Mouse (Mus musculus) neural tube, embryonic 10.5 days (tissue): Measurements from ENCODE around the gene Ppp2r5a.
"Not testable (repeated sequence)": the region's sequence is repeated elsewhere in the genome, so short reads cannot be mapped to it uniquely, and the experiment has no call there.

Experiments used
- DNase-seq: peaks from one replicate; pipeline ENCODE4 v3.0.0-alpha.2; 2017; ENCODE audit warnings: low spot score; ENCODE audit errors: extremely low spot score

The Ppp2r5a gene

DNA sequence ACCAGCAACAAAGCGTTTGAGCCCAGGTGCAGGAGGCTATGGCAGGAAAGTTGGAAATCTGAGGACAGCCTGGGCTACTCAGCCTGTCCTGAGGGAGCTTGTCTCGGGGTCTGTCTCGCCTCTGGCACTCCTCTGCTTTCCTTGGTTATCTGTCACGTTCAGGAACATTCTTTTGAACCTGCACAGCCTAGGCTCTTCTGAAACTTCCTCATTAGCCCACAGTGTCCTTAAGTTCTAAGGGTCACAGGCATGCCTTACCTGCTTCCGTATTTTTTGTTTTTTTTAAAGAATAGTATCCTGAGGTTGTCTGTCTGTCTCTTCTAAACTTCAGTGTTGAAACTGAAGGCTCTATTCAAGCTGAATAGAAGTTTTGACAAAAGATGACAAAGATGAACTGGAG is at the start of gene Ppp2r5a:
Gene Ppp2r5a, minus strand, starts transcription at position 199 of the 400 bp plus-strand sequence.
- DNase-seq, result peak; percentile 7

GRCm38 (mm10) chr1:191450614-191451013 is 47.5 kb upstream of the Ppp2r5a start:
- DNase-seq, result no peak

GRCm38 (mm10) chr1:191449537-191449936 is 46.5 kb upstream of the Ppp2r5a start:
- no peak for DNase-seq

DNA sequence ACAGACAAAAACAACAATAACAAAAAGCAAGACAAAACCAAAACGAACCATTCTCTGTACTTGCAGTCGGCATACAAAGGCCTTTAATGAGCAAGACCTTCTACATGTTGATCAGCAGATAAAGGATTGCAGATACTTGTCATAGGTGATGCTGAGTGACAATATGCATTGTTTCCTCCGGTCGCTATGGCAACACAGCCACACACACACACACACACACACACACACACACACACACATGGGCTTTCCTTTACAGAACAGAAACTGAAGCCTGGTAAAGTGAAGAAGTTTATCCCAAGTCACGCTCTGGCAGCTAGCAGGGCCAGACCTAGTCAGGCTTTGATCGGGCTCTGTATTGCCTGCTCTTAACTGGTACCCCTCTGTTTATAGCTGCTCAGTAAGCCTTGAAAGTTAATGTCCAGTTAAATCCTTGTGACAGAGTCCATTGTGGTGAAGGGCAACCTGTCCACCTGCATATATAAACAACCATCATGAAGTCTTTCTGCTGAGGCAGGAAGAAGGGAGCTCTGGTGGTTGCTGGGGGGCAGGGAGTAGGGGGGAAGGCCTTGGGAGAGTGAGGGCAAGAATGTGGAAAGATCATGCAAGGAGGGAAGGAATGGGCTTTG is 44.4 kb upstream of the Ppp2r5a start:
- DNase-seq, result no peak

DNA sequence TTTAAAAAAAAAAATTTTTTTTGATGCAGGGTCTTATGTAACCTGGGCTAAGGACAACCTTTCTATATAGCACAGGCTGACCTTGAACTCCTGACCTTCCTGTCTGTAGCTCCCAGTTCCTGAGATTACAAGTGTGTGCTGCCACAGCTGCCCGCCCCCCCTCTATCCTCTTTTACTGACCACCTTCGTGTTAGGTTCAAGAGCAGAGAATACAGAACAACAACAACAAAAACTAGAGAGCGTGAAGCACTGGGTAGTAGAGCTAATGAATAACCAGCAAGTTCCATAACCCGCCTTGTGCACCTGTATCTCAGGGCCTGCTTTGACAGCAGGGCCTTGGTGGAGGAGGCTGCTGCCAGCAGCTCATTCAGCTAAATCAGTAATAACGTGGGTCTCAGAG is 43.2 kb upstream of the Ppp2r5a start:
- no peak for DNase-seq

- no peak for DNase-seq
These were observed 42.8 kb upstream of the Ppp2r5a start for GRCm38 (mm10) chr1:191445831-191446258.

DNA sequence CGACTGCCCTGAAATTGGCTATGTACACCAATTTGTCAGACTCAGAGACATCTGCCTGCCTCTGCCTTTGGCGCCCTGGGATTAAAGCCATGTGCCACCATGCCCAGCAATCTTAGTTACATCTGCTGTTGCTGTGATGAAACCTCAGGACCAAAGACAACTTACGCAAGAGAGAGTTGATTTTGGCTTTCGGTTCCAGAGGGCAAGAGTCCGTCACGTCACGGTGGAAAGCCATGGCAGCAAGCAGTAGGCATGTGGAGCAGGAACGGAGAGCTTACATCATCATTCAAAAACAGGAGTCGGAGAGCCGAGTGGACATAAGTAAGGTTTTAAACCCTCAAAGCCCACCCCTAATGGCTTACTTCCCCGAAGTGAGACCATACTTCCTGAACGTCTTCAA is 42.3 kb upstream of the Ppp2r5a start:
- DNase-seq, result no peak

GRCm38 (mm10) chr1:191444467-191444866 is 41.4 kb upstream of the Ppp2r5a start:
- no peak for DNase-seq

- DNase-seq, result no peak
These were observed 35.9 kb upstream of the Ppp2r5a start for GRCm38 (mm10) chr1:191439011-191439410.

- DNase-seq, result no peak
These were observed 35.5 kb upstream of the Ppp2r5a start for GRCm38 (mm10) chr1:191438546-191438945.

DNA sequence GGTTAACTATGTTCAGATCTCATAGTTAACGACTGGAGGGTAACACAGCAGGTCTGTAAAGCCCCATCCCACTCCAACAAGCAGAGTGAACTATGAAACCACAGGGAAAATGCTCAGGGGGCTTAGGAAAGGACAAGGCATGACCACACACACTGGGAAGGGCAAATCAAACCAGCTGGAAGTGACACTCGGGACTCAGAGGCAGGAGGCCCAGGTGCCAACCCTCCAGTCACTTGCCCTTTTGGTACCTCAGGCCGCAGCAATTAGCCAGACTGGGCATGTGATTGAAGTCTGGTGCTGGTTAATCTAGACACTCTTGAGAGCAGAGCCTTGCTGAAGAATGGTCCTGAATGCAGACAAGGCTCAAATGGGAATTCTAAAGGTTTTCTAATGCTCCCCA is 33.6 kb upstream of the Ppp2r5a start:
- no peak for DNase-seq

DNA sequence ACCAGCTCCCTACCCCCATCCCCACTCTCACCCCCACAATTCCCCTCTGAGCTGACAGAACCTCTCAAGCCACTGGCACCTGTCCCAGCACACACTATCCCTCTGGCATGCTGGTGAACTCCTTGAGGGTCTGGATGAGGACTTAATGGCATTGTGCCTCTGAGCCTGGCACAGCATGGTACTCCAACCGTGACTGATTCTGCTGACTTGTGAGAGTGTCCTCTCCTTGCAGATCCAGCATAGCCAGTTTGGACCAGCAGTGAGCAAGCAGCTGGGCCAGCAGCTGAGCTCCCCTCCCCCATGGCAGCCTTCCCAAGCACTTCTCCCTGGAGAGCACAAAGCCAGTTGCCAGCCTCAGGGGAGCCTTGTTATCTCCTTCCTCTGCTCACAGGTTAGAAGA is 32.3 kb upstream of the Ppp2r5a start:
- no peak for DNase-seq

- DNase-seq, result no peak
These were observed 29.5 kb upstream of the Ppp2r5a start for GRCm38 (mm10) chr1:191432531-191432930.

GRCm38 (mm10) chr1:191432023-191432422 is 29.0 kb upstream of the Ppp2r5a start:
- no peak for DNase-seq

GRCm38 (mm10) chr1:191430121-191430520 is 27.0 kb upstream of the Ppp2r5a start:
- DNase-seq, result no peak

GRCm38 (mm10) chr1:191425884-191426283 is 22.8 kb upstream of the Ppp2r5a start:
- no peak for DNase-seq

GRCm38 (mm10) chr1:191423201-191423600 is 20.1 kb upstream of the Ppp2r5a start:
- DNase-seq, result no peak

- not testable (repeated sequence) for DNase-seq
These were observed 19.6 kb upstream of the Ppp2r5a start for GRCm38 (mm10) chr1:191422714-191423113.

- no peak for DNase-seq
These were observed 19.1 kb upstream of the Ppp2r5a start for GRCm38 (mm10) chr1:191422164-191422563.

- DNase-seq, result no peak
These were observed 18.4 kb upstream of the Ppp2r5a start for GRCm38 (mm10) chr1:191421426-191421999.

GRCm38 (mm10) chr1:191420930-191421404 is 17.9 kb upstream of the Ppp2r5a start:
- no peak for DNase-seq

GRCm38 (mm10) chr1:191419991-191420751 is 17.1 kb upstream of the Ppp2r5a start:
- DNase-seq, result no peak
